Mouse (Mus musculus) heart, postnatal 14 days (tissue): Measurements from ENCODE around the gene Pitpnm3. TPM values are rescaled to one million over a fixed set of nuclear protein-coding genes. Genes with fewer than 3 reads are reported as not detected.

ENCODE experiments used
- total RNA-seq, 2 experiments: library from RNA; stranded (reverse); gene quantifications; 2 replicates each; pipeline ENCODE4 v1.2.3; 2021

Pitpnm3 gene
- total RNA-seq, 2 experiments from 2014 or later: 1.3 to 1.6 TPM

Other genes with a start within 250 kb of the Pitpnm3 start
- not detected for gene Aipl1, start 98.3 kb downstream of the Pitpnm3 start, total RNA-seq
- gene Pimreg, start 93.7 kb downstream of the Pitpnm3 start, total RNA-seq: 1 to 10 TPM; 6.1 to 6.8 TPM
- gene Gm43951, start 71.1 kb upstream of the Pitpnm3 start, total RNA-seq: under 1 TPM; 0.41 to 0.74 TPM
- gene 4933427D14Rik, start 71.7 kb upstream of the Pitpnm3 start, total RNA-seq: 1 to 10 TPM; 4.7 to 5.2 TPM
- gene Txndc17, start 71.8 kb upstream of the Pitpnm3 start, total RNA-seq: 10 to 100 TPM; 40.3 to 43.6 TPM
- gene Med31, start 79.8 kb upstream of the Pitpnm3 start, total RNA-seq: 10 to 100 TPM in 1 of 2 experiments, 1 to 10 TPM in 1; 9.1 to 11.9 TPM
- gene Slc13a5, start 131.4 kb upstream of the Pitpnm3 start, total RNA-seq: not detected
- gene Xaf1, start 165.9 kb upstream of the Pitpnm3 start, total RNA-seq: 10 to 100 TPM in 1 of 2 experiments, 1 to 10 TPM in 1; 8.9 to 10.7 TPM
- not detected for gene Fbxo39, start 178.7 kb upstream of the Pitpnm3 start, total RNA-seq
- under 1 TPM in 1 of 2 experiments, not detected in 1; 0.26 TPM for gene Tekt1, start 226.7 kb upstream of the Pitpnm3 start, total RNA-seq